Mouse (Mus musculus) embryonic stem cell, embryonic (primary cell): ENCODE data around the gene 4930518I15Rik.

Experiments
- CTCF ChIA-PET, 4 experiments: fragments of 300-600 bp in 2 of 4; fragments of 350-600 bp in 2 of 4; sonication (Branson Sonifier 250); formaldehyde crosslinking; loops; one replicate each; lab custom pipeline; 2022; ENCODE audit warnings: inconsistent platforms in 2 of 4; lab: Charles Lee
- POLR2A ChIA-PET, 4 experiments: fragments of 300-600 bp in 2 of 4; fragments of 350-600 bp in 2 of 4; sonication (Branson Sonifier 250); formaldehyde crosslinking; loops; one replicate each; lab custom pipeline; 2022; ENCODE audit warnings: antibody characterized with exemption in 4 of 4, inconsistent platforms in 1 of 4; lab: Charles Lee

The 4930518I15Rik gene

GRCm38 (mm10) chr2:156841028-156841840 is 16.5 kb downstream of the 4930518I15Rik start:
- ChIA-PET POLR2A (interaction anchor here (0.5 to 5.9 kb wide), 47 partner anchors 10 to 1202 kb away, joined by 3 to 59 read pairs (median 3); partner anchors contain the start of genes Rab5if (in 4 of the 4), 4930518I15Rik (in 3 of the 4), Dsn1 (in 1 of the 4) and Rbm39 (in 1 of the 4)), CTCF (interaction anchor here in 3 of 4 experiments (0.5 to 2.0 kb wide), 9 partner anchors 13 to 1311 kb away, joined by 3 to 10 read pairs (median 4); partner anchors contain the start of gene Rab5if (in 3 of the 3))

- ChIA-PET CTCF (interaction anchor here (0.6 to 2.0 kb wide), 9 partner anchors 22 to 1312 kb away, joined by 3 to 18 read pairs (median 5); partner anchors contain the start of gene Rab5if (in 3 of the 4)), POLR2A (interaction anchor here (0.6 to 5.9 kb wide), 52 partner anchors 9 to 1203 kb away, joined by 3 to 59 read pairs (median 4); partner anchors contain the start of genes Rab5if (in 3 of the 4), Rbl1 (in 2 of the 4), 4930518I15Rik (in 1 of the 4) and Cep250 (in 1 of the 4))
Observed at GRCm38 (mm10) chr2:156840301-156841027, 17.3 kb downstream of the 4930518I15Rik start.

GRCm38 (mm10) chr2:156839319-156840191 is 18.2 kb downstream of the 4930518I15Rik start, which contains the start of gene Tgif2:
TSS of gene Tgif2 (plus strand) at chr2:156840007.
- ChIA-PET POLR2A (interaction anchor here (0.6 to 5.9 kb wide), 46 partner anchors 9 to 884 kb away, joined by 3 to 59 read pairs (median 4); partner anchors contain the start of genes Rab5if (in 3 of the 4), Rbl1 (in 2 of the 4), 4930518I15Rik (in 1 of the 4) and Cep250 (in 1 of the 4)), CTCF (interaction anchor here (0.6 to 1.3 kb wide), 7 partner anchors 23 to 529 kb away, joined by 3 to 18 read pairs (median 4); partner anchors contain the start of gene Rab5if (in 3 of the 4))

DNA sequence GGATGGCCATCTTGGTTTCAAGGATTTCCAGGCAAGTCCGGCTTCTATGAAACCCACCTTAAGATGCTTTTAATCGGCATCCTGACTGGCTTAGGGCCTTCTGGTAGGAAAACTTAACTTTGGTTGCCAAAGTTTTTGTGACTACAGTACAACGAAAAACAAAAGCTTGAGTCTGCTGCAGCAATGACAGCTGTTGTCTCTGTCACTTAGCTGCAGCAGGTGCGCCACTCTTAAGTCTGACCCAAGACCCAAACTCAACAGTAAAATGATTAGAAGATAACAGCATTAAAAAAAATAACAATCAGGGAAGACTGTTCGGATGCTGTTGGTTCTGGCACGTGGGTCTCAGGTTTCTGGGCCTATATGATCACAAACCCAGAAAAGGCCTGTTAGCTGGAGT is 18.9 kb downstream of the 4930518I15Rik start:
- POLR2A ChIA-PET: interaction anchor here in 3 of 4 experiments (0.6 to 5.9 kb wide), 16 partner anchors 9 to 883 kb away, joined by 4 to 59 read pairs (median 4); partner anchors contain the start of genes Rab5if (in 2 of the 3), 4930518I15Rik (in 1 of the 3), Cep250 (in 1 of the 3) and Myl9 (in 1 of the 3)
- CTCF ChIA-PET: interaction anchor here in 1 of 4 experiments (1.3 kb wide), 1 partner anchor 29 kb away, joined by 3 read pairs; no protein-coding TSS in a partner anchor

- ChIA-PET CTCF (interaction anchor here in 2 of 4 experiments (0.5 to 0.6 kb wide), 2 partner anchors 21 to 285 kb away, joined by 4 read pairs; no protein-coding TSS in a partner anchor), POLR2A (no interaction called here)
Observed at GRCm38 (mm10) chr2:156834336-156834735, 23.4 kb downstream of the 4930518I15Rik start.

DNA sequence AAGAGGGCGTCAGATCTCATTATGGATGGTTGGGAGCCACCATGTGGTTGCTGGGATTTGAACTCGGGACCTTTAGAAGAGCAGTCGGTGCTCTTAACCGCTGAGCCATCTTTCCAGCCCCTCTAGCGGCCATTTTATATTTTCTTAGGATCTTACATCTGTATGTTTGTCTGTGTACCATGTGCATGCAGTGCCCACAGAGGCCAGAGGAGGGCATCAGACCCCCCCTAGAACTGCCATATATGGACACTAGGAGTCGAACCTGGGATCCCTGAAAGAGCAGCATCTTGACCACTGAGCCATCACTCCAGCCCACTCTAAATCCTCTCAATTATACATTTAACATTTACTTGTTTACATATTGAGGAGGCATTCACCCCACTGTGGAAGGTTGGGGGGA is 32.6 kb downstream of the 4930518I15Rik start:
- POLR2A ChIA-PET: interaction anchor here in 1 of 4 experiments (0.8 kb wide), 1 partner anchor 15 kb away, joined by 3 read pairs; the partner anchor contains the start of gene Tgif2
- CTCF ChIA-PET: interaction anchor here in 2 of 4 experiments (0.7 kb wide), 2 partner anchors 27 to 178 kb away, joined by 3 read pairs; no protein-coding TSS in a partner anchor

DNA sequence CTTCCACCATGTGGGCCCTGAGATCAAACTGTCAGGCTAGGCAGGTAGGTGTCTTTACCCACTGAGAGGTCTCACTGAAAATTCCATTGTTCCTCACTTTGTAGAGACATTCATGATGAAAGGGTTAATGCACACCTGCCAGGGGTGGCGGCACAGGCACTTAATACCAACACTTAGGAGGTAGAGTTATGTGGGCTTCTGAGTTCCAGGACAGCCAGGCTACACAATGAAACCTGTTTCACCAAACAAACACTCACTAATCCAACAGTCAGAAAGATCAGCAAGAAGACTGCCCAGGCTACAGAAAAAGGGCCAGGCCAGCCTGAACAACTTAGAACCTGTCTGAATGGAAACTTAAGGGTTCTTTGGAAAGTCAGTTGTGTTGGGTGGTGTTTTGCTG is 41.6 kb downstream of the 4930518I15Rik start:
- ChIA-PET CTCF (no interaction called here), POLR2A (interaction anchor here in 1 of 4 experiments (1.2 kb wide), 1 partner anchor 27 kb away, joined by 4 read pairs; no protein-coding TSS in a partner anchor)

DNA sequence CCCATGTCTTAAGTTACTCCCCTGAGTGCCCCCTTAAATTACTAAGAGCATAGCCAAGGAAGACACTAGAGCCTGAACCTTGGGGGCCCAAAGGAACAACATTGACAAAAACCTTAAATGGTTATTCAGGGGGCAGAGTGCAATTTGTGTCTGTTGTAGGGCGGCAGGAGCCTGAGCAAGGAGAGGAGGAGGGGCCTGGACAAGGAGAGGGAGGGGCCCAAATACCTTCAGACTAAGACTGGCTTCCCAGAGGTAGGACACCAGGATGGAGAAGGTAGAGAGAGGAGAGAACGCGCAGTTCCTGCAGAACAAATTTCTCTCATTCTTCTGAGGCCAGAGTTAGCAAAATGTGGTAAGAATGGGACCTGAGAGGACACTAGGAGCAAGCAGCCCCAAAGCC is 42.3 kb downstream of the 4930518I15Rik start:
- ChIA-PET CTCF (no interaction called here), POLR2A (interaction anchor here in 2 of 4 experiments (0.7 to 1.2 kb wide), 2 partner anchors 28 to 378 kb away, joined by 3 to 4 read pairs; no protein-coding TSS in a partner anchor)

DNA sequence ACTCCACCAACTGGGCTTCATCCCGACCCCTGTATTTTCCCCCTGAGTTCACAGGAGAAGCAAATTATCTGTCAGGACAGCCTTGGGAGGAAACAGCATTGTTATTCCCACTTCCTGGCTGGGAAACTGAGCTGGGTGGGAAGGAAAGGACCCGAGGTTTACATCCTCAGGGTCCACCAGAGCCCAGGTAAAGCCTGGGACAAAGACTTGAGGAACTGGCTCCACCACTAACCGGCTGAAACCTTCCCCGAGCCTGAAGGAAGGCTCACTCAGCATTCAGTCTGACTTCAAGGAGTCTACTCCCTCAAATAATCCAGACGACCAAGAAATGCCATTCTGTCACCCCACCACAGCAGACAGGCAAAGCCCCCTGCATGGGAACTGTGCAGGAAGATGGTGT is 42.9 kb downstream of the 4930518I15Rik start:
- ChIA-PET CTCF (interaction anchor here in 1 of 4 experiments (0.6 kb wide), 1 partner anchor 264 kb away, joined by 3 read pairs; the partner anchor contains the start of gene Soga1), POLR2A (interaction anchor here in 2 of 4 experiments (0.7 to 1.5 kb wide), 3 partner anchors 28 to 378 kb away, joined by 3 to 5 read pairs (median 4); partner anchors contain the start of gene Rab5if (in 1 of the 2))

- ChIA-PET CTCF (interaction anchor here in 2 of 4 experiments (0.6 kb wide), 2 partner anchors 265 to 828 kb away, joined by 3 read pairs; partner anchors contain the start of gene Soga1 (in 1 of the 2)), POLR2A (interaction anchor here in 2 of 4 experiments (0.7 to 1.5 kb wide), 5 partner anchors 12 to 50 kb away, joined by 3 to 6 read pairs (median 4); partner anchors contain the start of gene Rab5if (in 1 of the 2))
Observed at GRCm38 (mm10) chr2:156814344-156814801, 43.4 kb downstream of the 4930518I15Rik start.

DNA sequence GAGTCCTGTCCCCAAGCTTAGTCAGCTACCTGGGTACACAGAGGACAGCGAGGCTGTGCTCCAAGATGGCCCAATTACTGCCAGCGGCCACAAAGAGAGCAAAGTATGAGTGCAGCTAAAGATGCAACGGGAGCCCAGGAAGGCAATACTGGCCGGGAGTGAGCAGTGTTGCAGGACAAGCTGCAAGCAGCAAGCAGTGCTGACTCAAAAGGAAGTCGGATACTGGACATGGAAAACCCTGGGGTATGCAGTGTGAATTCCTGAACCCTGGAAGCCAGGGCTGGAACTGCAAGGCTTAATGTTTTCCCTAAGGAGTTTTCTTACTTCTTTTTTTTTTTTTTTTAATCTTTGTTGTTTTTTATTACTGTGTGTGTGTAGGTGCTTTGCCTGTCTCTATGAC is 46.2 kb downstream of the 4930518I15Rik start:
- CTCF ChIA-PET: interaction anchor here in 2 of 4 experiments (0.6 to 0.7 kb wide), 2 partner anchors 198 to 893 kb away, joined by 3 to 6 read pairs; no protein-coding TSS in a partner anchor
- POLR2A ChIA-PET: interaction anchor here in 2 of 4 experiments (0.6 kb wide), 2 partner anchors 51 to 192 kb away, joined by 3 to 4 read pairs; partner anchors contain the start of gene Rab5if (in 1 of the 2)

GRCm38 (mm10) chr2:156810716-156811115 is 47.0 kb downstream of the 4930518I15Rik start:
- POLR2A ChIA-PET: interaction anchor here in 3 of 4 experiments (0.7 to 1.8 kb wide), 7 partner anchors 29 to 385 kb away, joined by 3 to 8 read pairs (median 4); partner anchors contain the start of genes Rab5if (in 1 of the 3) and Tgif2 (in 1 of the 3)
- CTCF ChIA-PET: interaction anchor here in 2 of 4 experiments (0.5 to 2.8 kb wide), 6 partner anchors 8 to 756 kb away, joined by 3 to 15 read pairs (median 3); partner anchors contain the start of gene Rab5if (in 1 of the 2)

GRCm38 (mm10) chr2:156809579-156809978 is 48.2 kb downstream of the 4930518I15Rik start:
- ChIA-PET CTCF (interaction anchor here (0.5 to 2.8 kb wide), 29 partner anchors 13 to 601 kb away, joined by 3 to 15 read pairs (median 4); partner anchors contain the start of genes Tgif2 (in 3 of the 4), Rab5if (in 2 of the 4), 4930518I15Rik (in 1 of the 4) and Myl9 (in 1 of the 4)), POLR2A (interaction anchor here in 3 of 4 experiments (0.6 to 1.8 kb wide), 15 partner anchors 25 to 384 kb away, joined by 3 to 8 read pairs (median 4); partner anchors contain the start of genes Tgif2 (in 3 of the 3), Rab5if (in 2 of the 3), 4930518I15Rik (in 1 of the 3) and Dsn1 (in 1 of the 3))

- ChIA-PET CTCF (interaction anchor here in 1 of 4 experiments (1.3 kb wide), 1 partner anchor 48 kb away, joined by 4 read pairs; no protein-coding TSS in a partner anchor), POLR2A (interaction anchor here in 2 of 4 experiments (0.6 to 1.1 kb wide), 3 partner anchors 13 to 213 kb away, joined by 3 read pairs; no protein-coding TSS in a partner anchor)
Observed at GRCm38 (mm10) chr2:156806886-156807285, 50.9 kb downstream of the 4930518I15Rik start.
